Mouse (Mus musculus): ENCODE measurements around the gene Ppm1a.
"Not testable (repeated sequence)": the region's sequence is repeated elsewhere in the genome, so short reads cannot be mapped to it uniquely, and the experiment has no call there.

The Ppm1a gene

GRCm38 (mm10) chr12:72762502-72762901 is 5.2 kb downstream of the Ppm1a start:
- no peak for DNase-seq

DNA sequence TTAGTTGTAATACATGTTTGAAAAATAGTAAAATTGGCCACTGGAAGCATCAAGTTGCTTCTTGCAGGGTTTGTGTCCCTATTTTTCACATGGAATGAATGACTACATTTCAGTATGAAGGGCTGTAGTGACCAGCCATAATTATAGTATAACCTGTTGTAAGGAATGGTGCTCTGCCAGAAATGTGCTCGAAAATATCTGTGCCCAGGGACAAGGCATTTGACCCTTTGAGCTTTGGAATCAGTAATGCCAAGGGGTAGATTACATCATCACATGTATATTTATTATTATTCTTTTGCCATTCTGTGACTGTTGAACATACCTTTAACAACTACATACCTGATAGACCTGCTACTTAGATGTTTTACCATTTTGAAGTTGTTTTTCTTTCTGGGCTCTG is 5.9 kb downstream of the Ppm1a start:
- no peak for DNase-seq

- no peak for DNase-seq
Observed at GRCm38 (mm10) chr12:72767809-72768208, 10.6 kb downstream of the Ppm1a start.

DNA sequence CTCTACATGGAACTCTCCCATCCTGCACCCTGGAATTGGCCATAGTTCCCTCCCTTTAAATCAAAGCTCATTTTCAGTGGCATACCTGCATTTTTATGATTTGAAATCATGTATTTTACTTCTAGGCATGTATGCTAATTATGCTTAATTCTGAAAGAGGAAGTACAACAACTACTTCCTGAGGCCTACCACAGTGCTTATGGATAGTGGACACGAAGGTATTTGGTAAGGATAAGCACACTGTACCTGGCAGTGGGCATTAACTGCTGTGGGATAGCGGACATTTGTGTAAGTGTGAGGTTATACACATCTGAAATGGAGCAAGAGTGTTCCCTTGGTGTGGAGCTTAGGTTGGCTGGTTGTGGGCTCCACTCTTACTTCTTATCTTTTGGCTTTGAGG is 11.0 kb downstream of the Ppm1a start:
- no peak for DNase-seq

DNA sequence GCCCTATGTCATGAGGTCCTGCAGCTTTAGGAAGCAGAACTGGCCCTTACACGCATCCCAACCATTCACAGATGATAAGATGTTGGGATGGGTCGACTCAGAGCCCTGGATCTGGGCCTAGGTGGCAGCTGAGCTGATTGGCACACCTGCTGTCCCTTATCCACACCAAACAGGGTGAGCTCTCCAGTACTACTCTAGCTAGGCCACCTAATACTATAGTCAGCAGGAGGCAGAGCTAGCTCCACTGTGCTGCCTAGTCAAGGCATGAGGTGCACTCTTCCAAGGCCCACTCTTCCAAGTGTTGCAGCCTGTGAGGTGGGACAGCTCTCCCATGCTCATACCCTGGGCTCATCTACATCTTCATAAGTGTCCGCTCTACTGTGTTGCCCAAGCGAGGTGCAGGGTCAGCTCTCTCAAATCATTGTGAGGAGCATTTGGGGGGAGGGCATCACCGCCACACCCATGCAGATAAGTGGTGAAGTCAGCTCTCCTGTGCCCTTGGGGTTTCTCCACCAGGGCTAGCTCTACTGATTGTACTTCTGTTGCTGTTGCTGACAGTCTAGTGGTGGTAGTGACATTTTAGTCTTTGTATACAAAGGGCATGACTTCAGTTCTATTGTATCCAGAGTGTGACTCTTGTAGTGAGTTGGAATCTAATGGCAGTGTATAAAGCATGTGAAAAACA is 12.4 kb downstream of the Ppm1a start:
- no peak for DNase-seq

- DNase-seq = no peak
Observed at GRCm38 (mm10) chr12:72771153-72771552, 13.9 kb downstream of the Ppm1a start.

DNA sequence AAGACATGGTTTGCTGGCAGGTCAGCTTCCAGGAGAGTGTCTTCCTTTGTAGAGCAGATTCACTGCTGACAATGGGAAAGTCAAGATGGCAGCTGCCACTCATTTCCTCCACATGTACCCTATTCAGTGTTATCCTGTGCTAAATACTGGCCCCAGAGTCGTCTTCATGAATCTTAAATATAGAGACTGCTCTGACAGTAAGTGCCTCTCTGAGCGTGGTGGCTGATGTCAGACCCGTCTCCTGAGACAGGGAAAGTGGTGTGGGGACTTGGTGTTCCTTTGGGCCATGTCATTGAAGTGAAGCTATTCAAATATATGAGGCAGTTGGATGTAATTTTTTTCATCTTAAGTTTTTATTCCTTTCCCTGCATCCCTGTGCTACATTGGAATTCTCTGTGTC is 14.5 kb downstream of the Ppm1a start:
- no peak for DNase-seq

DNA sequence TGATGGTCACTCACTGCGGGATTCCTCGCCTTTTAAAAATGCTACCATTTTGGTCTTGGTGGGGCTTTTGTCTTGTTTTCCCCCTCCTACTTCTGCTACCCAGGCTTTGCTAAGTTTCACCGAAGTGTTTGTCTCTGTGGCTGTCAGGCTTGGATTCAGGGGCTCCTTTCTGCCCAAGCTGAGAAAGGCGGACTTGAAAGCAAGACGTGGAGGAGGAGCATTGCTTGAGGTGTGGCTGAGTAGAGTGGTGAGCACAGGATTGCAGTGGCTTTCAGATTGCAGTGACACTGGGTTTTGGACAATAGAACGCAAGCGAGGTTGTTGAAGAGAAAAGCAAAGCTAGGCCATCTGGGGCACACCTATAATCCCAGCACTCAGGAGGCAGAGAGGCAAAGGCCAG is 16.7 kb downstream of the Ppm1a start:
- no peak for DNase-seq

DNA sequence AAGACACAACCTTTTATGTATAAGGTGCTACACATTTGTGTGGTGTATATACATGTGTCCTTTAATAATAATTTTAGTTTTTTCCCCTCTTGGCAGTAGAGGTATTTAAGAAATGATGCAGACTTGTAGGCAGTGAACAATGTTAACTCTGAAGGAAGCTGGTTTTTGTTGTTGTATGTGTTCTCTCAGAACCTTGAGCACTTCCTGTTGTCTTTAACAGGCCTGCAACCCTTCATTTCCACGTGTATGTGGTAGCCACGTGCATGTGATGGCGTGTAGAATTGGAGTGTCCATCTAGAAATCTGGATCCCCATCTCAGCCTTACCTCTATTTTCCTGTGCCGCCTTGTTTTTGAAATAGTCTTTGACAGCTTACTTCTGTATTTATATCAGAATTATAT is 20.0 kb downstream of the Ppm1a start:
- DNase-seq = no peak

GRCm38 (mm10) chr12:72780136-72780535 is 22.9 kb downstream of the Ppm1a start:
- no peak for DNase-seq

GRCm38 (mm10) chr12:72782786-72783185 is 25.5 kb downstream of the Ppm1a start:
- DNase-seq = not testable (repeated sequence)

DNA sequence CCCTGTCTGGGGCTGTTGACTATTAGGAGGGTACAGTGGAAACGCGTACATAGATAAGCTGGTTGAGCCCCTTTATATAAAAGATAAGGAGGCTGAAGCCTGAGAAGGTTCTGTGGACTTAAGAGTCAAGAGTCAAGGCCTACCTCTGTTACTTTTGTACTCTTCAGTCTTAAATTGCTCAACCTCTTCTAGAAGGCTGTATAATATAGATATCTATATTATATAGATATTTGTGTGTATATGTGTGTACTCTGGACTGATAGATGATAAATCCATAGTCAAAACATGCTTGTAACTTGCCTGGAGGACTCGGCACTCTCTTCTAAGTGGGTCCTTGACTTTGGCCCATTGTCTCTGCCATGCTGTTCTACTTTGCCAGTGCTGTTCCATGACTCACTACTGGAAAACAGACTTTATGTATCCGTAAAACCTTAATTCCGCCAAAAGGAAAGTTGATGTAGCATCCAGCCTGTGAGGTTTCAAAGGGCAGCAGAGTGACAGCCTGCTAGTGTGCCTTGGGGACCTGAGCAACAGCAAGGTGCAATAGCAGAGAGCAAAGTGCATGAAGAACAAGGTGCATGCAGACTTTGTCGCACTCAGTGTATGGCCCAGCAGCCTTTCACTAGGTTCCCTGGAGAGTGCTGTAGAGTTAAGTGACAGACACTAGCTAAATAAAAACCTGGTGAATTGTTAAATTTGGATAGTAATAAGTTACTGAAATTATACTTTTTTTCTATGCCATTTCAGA is 28.1 kb downstream of the Ppm1a start:
- no peak for DNase-seq

- DNase-seq = no peak
Observed at GRCm38 (mm10) chr12:72786551-72786950, 29.3 kb downstream of the Ppm1a start.

GRCm38 (mm10) chr12:72786986-72787385 is 29.7 kb downstream of the Ppm1a start:
- DNase-seq = no peak

DNA sequence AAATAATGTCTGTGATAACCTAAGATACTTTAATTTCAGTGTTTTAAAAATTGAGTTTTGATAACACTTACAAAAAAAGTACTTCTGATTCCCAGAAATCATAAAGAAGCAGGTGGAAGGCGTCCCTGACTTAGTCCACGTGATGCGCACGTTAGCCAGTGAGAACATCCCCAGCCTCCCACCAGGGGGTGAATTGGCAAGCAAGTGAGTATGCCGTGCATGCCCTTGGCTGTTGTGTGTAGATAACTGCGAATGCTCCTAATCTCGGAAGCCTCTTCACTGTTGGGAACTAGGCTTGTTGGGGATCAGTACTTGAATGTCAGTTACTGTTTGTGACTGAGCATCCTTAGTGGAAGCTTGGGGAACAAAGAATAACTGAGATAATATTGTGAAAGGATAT is 33.3 kb downstream of the Ppm1a start:
- DNase-seq = no peak

GRCm38 (mm10) chr12:72792320-72793091 is 35.3 kb downstream of the Ppm1a start:
- DNase-seq = no peak

DNA sequence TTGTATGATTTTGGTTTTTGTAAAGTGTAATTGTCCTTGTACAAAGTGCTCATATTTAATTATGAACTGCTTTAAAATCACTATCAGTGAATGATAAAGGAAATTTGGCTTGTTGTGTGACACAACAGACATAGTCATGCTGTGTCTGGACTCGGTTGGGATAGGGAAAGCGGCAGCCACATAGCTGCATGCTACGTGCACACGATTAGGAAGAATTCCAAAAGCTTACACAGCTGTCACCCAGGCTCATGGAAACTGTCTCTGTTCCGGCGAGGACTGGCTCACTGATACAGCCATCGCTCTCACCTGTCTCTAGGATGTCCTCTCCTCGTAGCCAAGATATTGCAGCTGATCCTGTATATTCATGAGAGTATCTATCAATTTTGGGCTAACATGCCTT is 36.7 kb downstream of the Ppm1a start:
- DNase-seq = no peak

GRCm38 (mm10) chr12:72809798-72810197 is 52.5 kb downstream of the Ppm1a start:
- DNase-seq = no peak

- no peak for DNase-seq
Observed at GRCm38 (mm10) chr12:72811588-72811987, 54.3 kb downstream of the Ppm1a start.

DNA sequence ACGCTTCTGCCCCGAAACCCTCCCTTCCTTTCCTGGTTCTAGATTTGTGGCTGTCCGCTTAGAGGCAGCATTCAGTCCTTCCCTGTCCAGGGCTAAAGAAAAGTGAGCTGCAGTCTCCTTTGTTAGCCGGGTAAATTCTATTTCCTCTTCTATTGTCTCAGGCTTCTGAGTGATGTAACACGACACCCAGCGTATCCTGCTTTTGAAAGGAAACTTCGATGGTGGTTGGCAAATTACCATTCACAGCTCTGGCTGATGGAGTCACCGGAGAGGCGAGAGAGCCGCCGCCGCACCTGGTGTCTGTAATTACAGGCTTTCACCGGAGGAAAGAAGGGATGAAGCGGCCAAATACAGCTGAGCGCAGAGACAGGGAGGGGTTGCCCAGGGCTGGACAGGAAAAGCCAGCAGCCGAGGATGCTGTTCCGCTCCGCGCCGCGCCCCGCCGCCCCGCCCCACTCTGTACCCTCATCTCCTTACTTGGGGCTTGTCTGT is 63.7 kb downstream of the Ppm1a start:
- peak; percentile 22 for DNase-seq

GRCm38 (mm10) chr12:72821589-72821988 is 64.3 kb downstream of the Ppm1a start:
- DNase-seq = no peak

DNA sequence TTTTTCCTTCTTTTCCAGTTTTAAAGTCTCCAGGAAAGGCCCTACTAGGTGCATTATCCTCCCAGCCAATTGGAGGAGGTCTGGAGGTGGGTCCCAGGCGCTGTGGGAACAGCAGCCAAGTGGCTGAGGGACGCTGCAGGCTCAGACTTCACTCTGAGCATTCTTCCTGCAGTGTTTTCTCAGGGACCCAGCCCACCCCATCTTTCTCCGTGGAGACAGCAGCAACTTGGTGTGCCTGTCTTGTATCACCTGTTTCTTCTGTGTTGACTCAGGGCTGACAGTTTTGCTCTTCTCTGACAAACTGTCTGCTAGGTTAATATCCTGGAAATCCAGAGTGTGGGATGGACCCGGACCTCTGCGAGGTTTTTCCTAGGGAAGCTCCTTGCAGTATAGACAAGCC is 68.4 kb downstream of the Ppm1a start:
- DNase-seq = no peak

DNA sequence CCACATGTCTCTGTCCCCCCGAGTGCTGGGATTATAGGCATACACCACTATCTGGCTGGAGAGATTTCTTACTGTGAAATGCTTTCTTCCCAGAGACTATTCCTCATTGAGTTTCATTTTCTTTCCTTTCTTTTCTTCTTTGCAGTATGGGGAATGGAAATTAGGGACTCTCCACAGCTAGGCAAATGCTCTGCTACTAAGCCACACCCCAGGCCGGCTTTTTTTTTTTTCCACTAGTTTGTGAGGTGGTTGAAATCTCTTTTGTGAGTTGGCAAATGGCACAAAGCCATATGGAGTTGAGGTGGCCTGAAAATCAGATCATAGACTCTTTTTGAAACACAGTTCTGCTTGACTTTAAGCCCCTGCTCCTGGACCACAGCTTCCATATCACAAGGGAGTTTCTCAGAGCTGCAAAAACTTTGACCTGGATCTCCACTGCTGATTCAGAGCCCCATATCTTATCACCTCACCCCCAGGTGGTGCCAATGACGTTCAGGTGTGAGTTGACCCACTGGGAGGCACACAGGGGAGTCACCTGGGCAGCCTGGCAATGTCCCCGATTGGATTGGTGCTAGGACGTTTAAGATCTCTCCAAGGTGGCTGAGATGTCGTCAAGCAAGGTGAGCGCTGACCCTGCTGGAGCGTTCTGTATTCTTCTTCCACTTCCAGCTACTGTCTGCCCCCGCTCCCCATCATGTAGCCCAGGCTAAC is 71.7 kb downstream of the Ppm1a start:
- DNase-seq = no peak
